Mouse (Mus musculus) ES-E14 (cell line): ENCODE measurements around the gene Fkbp6. TPM values are rescaled to one million over a fixed set of nuclear protein-coding genes. Genes with fewer than 3 reads are reported as not detected.
A peak's percentile ranks its signal among the peaks of the same experiment; 100 is the strongest.

Experiments used
- DNase-seq: peaks from one replicate; pipeline ENCODE4 v3.0.0-alpha.2; 2013; ENCODE audit warnings: low read depth, low spot score
- H3K27ac ChIP-seq: 2 replicates; pipeline ENCODE4 v1.5.1; 2012; ENCODE audit warnings: low read depth, mild to moderate bottlenecking, low read length, moderate library complexity, mixed read lengths; ENCODE audit not compliant: poor library complexity, insufficient read depth, severe bottlenecking
- H3K36me3 ChIP-seq: 2 replicates; pipeline ENCODE4 v1.6.1; 2012; ENCODE audit warnings: mild to moderate bottlenecking, low read length, moderate library complexity, mixed read lengths; ENCODE audit not compliant: control insufficient read depth, poor library complexity, insufficient read depth, severe bottlenecking
- H3K4me1 ChIP-seq, 2 experiments: fragments of 150-350 bp in 1 of 2; sonication (generic) in 1 of 2; 2 replicates each; pipeline ENCODE4 v1.6.1; 2012; ENCODE audit warnings: low read length in 2 of 2, mild to moderate bottlenecking in 1 of 2, mixed read lengths in 1 of 2; ENCODE audit not compliant: control insufficient read depth in 2 of 2, insufficient read depth in 2 of 2, poor library complexity in 1 of 2
- H3K4me3 ChIP-seq, 2 experiments: fragments of 150-350 bp in 1 of 2; sonication (generic) in 1 of 2; 2 replicates each; pipeline ENCODE4 v1.5.1; 2012; ENCODE audit warnings: low read length in 2 of 2, low read depth in 1 of 2, mild to moderate bottlenecking in 1 of 2, mixed read lengths in 1 of 2; ENCODE audit not compliant: insufficient read depth in 1 of 2, poor library complexity in 1 of 2, severe bottlenecking in 1 of 2
- H3K9ac ChIP-seq: 2 replicates; pipeline ENCODE4 v1.6.1; 2012; ENCODE audit warnings: low read depth, mild to moderate bottlenecking, low read length, mixed read lengths; ENCODE audit not compliant: poor library complexity, insufficient read depth, severe bottlenecking
- H3K9me3 ChIP-seq: fragments of 150-350 bp; sonication (generic); 2 replicates; pipeline ENCODE4 v1.6.1; 2012; ENCODE audit warnings: low read depth, mild to moderate bottlenecking, low read length; ENCODE audit not compliant: control insufficient read depth, insufficient read depth
- CHD2 ChIP-seq: IDR thresholded peaks from 2 replicates; pipeline ENCODE4 v1.6.1; 2014; ENCODE audit warnings: mild to moderate bottlenecking, low read depth, low read length, inconsistent platforms
- HCFC1 ChIP-seq: IDR thresholded peaks from 2 replicates; pipeline ENCODE4 v1.6.1; 2012; ENCODE audit warnings: low read length, inconsistent platforms, borderline replicate concordance; ENCODE audit not compliant: insufficient read depth
- MAFK ChIP-seq: IDR thresholded peaks from 2 replicates; pipeline ENCODE4 v1.6.1; 2014; ENCODE audit warnings: mild to moderate bottlenecking, low read depth, low read length, inconsistent platforms; ENCODE audit not compliant: insufficient read depth
- ZC3H11A ChIP-seq: IDR thresholded peaks from 2 replicates; pipeline ENCODE4 v1.6.1; 2012; ENCODE audit warnings: low read depth, mild to moderate bottlenecking, inconsistent platforms, low read length, borderline replicate concordance
- ZNF384 ChIP-seq: IDR thresholded peaks from 2 replicates; pipeline ENCODE4 v1.6.1; 2012; ENCODE audit warnings: low read depth, low read length, inconsistent platforms
- in situ Hi-C, 2 experiments: fragments of 600-800 bp; cut with MboI; formaldehyde crosslinking; loops; one replicate each; pipeline ENCODE4 v1.15.1; 2025; ENCODE audit warnings: low sequenced_read_pairs in 2 of 2, inconsistent platforms in 1 of 2; ENCODE audit not compliant: unreplicated experiment in 2 of 2
- total RNA-seq: library from RNA; depleted of rRNA; stranded (reverse); fragments of 300-350 nt; gene quantifications from 2 replicates; pipeline ENCODE4 v1.2.3, GENCODE M21; 2012

Fkbp6 gene
- total RNA-seq, 1 experiment: 20.1 TPM

DNA sequence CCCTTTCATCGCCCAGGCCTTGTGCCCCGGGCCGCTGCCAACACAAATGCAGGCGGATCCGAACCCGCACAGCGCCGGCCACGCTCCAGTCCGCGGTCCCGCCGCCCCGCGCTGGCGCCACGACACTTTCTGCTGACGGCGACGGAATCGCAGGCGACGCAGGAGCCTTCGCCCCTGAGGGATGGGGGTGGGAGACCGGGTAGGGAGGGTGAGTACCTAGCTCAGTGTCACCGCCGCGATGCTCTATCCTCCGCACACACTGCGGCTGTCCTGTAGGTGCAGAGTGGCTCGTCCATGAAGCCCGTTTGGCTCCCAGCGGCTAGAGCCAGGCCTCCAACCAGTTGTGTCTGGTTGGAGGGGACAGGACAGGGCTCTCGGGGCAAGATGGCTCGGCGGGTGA lies 73.2 kb downstream of the Fkbp6 start:
- Histone ChIP-seq H3K9me3 (no peaks in the 10 kb centered on the region), H3K36me3 (no peaks in the 10 kb centered on the region), H3K27ac (no peak overlapping the region), H3K9ac (peak overlapping the region; percentile 68), H3K4me3 (peak overlapping the region; percentile 47 to 67), H3K4me1 (peaks cover 0 to 5% of the 10 kb centered on the region in 2 experiments; a peak in 2 of 4 replicates)
- TF ChIP-seq CHD2 (no peak), MAFK (0 out of 2 replicates have a peak, but pooled peaks have one; percentile 27), ZC3H11A (no peak), HCFC1 (no peak)
- in situ Hi-C loops: no loop called here
- DNase-seq: no peak

DNA sequence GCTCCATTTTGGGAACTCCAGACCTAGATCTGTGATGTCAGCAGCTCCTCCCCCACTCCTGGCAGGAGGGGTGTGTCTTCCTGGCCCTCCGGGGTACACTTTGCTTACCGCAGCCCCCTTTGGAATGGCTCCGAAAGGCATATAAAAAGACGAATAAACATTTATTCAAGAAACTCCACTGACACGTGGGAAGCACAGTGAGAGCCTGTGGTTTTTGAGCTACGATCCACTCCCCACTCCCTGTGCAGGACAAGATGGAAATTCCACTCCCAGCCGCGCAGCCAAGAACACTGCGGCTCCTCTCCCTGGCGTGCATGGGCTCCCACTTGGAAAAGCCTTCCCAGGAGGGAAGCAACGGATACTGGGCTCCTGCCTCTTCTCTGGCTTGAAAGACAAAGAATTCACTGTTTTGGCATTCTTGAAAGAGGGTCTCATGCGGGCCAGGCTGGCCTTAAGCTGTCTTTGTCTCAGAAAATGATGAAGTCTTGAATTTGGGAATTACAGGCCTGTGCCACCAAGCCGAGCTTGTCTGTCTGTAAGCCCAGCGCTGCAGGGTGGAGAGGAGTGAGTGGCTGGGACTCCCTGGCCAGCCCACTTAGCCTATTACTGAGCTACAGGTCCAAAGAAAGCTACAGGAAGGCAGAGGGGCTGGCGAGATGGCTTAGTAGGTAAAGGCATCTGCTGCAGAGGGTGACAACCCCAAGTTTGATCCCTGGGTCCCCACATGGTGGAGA lies 75.0 kb downstream of the Fkbp6 start:
- no peak overlapping the region for H3K4me3 ChIP-seq
- no peak overlapping the region for H3K9ac ChIP-seq
- TF ChIP-seq HCFC1: no peak
- H3K4me1 ChIP-seq: peaks cover 2 to 7% of the 10 kb centered on the region in 2 experiments; a peak in 2 of 4 replicates
- no peak for DNase-seq
- in situ Hi-C loops: no loop called here
- no peaks in the 10 kb centered on the region for H3K9me3 ChIP-seq
- H3K27ac ChIP-seq: no peak overlapping the region
- no peaks in the 10 kb centered on the region for H3K36me3 ChIP-seq

DNA sequence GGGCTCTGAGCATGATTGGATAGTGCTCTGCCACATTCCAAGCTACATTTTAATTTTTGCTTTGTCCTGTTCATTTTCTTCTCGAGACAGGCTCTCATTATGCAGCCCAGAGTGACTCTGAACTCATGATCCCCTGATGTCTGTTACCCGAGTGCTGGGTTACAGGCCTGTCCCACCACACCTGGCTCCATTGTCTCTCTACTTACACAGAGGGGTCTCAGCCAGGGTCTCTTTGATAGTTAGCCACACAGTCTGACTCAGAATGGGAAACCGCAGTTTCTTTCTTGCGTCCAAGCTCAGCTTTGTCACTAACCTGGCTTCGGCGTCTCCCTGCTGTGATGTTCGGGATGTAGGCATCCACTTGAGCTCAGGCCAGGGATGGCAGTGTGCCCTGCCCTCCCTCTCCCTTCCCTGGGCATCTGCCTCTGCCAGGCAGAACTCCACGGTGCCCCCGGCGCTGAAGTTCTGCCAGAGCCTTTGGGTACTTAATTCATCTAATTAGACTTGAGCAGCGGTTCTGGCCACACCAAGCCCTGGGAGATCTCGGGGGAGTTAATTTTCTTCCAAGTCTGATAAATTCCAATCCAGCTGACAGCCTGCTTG lies 78.2 kb downstream of the Fkbp6 start:
- no peak for DNase-seq
- TF ChIP-seq HCFC1 (no peak), MAFK (no peak), CHD2 (no peak), ZNF384 (no peak; the same call in 1 of the 2 replicates), ZC3H11A (no peak)
- no peak overlapping the region for H3K4me3 ChIP-seq
- no peaks in the 10 kb centered on the region for H3K9me3 ChIP-seq
- no peak overlapping the region for H3K9ac ChIP-seq
- no peak overlapping the region for H3K27ac ChIP-seq
- in situ Hi-C loops: no loop called here
- H3K4me1 ChIP-seq: peaks cover 2 to 7% of the 10 kb centered on the region in 2 experiments; a peak in 2 of 4 replicates
- H3K36me3 ChIP-seq: no peaks in the 10 kb centered on the region

DNA sequence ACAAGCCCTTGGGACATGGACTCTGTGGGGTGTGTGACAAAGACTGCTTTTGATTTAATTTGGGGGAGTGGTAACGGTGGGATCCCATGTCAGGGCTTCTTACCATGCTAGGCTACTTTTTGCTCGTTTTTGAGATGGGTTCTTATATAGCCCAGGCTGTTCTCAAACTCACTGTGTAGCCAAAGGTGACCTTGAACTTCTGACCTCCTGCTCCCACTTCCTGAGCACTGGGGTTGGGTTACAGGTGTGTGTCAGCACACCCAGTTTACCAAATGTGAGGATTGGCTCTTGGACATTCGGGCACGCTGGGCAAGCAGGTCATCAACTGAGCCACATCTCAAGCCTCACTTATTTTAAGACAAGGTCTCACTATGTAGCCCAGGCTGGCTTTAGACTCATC lies 79.5 kb downstream of the Fkbp6 start:
- in situ Hi-C loops: no loop called here
- Histone ChIP-seq H3K27ac (no peak overlapping the region), H3K9ac (no peak overlapping the region), H3K9me3 (no peaks in the 10 kb centered on the region), H3K36me3 (no peaks in the 10 kb centered on the region), H3K4me3 (no peak overlapping the region), H3K4me1 (peaks cover 2 to 7% of the 10 kb centered on the region in 2 experiments; a peak in 2 of 4 replicates)
- no peak for DNase-seq
- TF ChIP-seq MAFK (no peak), ZC3H11A (no peak)
